Mouse (Mus musculus): Measurements from ENCODE around the gene Speer4d. TPM values are rescaled to one million over a fixed set of nuclear protein-coding genes. Genes with fewer than 3 reads are reported as not detected.
"Not testable (repeated sequence)": the region's sequence is repeated elsewhere in the genome, so short reads cannot be mapped to it uniquely, and the experiment has no call there.

Gene Speer4d
- not detected in 2 replicates for polyA plus RNA-seq (2014; fragmentation: Nextera tagmentation; extraction: Ambion mirVana)

DNA sequence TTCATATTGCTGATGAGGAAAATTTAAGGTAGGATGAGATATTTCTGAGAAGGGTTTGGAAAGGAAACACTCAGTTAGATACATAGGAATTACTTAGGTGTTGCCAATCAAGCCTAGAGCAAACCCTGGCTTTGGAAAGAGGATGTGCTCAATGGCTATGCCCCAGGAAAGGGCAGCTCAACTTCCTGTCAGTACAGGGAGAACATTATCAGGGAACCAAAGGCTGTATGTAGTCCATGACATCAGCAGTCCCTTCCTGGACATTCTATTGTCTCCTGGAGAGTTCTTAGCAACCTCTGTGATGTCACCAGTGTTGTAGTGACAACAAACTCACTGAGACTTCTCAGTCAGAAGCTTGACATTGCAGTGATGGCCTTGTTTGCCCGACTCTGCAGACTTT, at the start of gene Speer4d:
Gene Speer4d, plus strand, starts transcription at position 301 of the 400 bp plus-strand sequence.
- H3K27me3 ChIP-seq (replicated peaks; ENCODE audit: control insufficient read depth, insufficient read depth, low read length); ATAC-seq (ENCODE audit: low read depth); H3K4me3 ChIP-seq (ENCODE audit: low read depth, low read length); H3K4me1 ChIP-seq (ENCODE audit: control insufficient read depth, insufficient read depth, low read length); H3K36me3 ChIP-seq (ENCODE audit: control insufficient read depth, insufficient read depth, low read length); H3K4me2 ChIP-seq (ENCODE audit: low read depth, low read length); H3K9me3 ChIP-seq (ENCODE audit: control insufficient read depth, low read length); DNase-seq (ENCODE audit: low spot score); H3K9ac ChIP-seq (ENCODE audit: low read depth, low read length); H3K27ac ChIP-seq (replicated peaks; ENCODE audit: low read depth, low read length): not testable (repeated sequence)
- 49% methylated on average over 1 of the region's 1 CpGs for WGBS

GRCm38 (mm10) chr5:15573735-15574134, 45.1 kb upstream of the Speer4d start:
- not testable (repeated sequence) for H3K9me3 ChIP-seq (ENCODE audit: control insufficient read depth, low read length); H3K4me2 ChIP-seq (ENCODE audit: low read depth, low read length); DNase-seq (ENCODE audit: low spot score); H3K9ac ChIP-seq (ENCODE audit: low read depth, low read length); H3K27me3 ChIP-seq (replicated peaks; ENCODE audit: control insufficient read depth, insufficient read depth, low read length); H3K4me1 ChIP-seq (ENCODE audit: control insufficient read depth, insufficient read depth, low read length); ATAC-seq (ENCODE audit: low read depth); H3K36me3 ChIP-seq (ENCODE audit: control insufficient read depth, insufficient read depth, low read length); H3K4me3 ChIP-seq (ENCODE audit: low read depth, low read length); H3K27ac ChIP-seq (replicated peaks; ENCODE audit: low read depth, low read length)

GRCm38 (mm10) chr5:15577033-15577432, 41.8 kb upstream of the Speer4d start, which contains the start of gene Gm21083:
TSS of gene Gm21083 (plus strand) at chr5:15577333.
- not testable (repeated sequence) for H3K27me3 ChIP-seq (replicated peaks; ENCODE audit: control insufficient read depth, insufficient read depth, low read length); H3K4me2 ChIP-seq (ENCODE audit: low read depth, low read length); H3K27ac ChIP-seq (replicated peaks; ENCODE audit: low read depth, low read length); H3K9ac ChIP-seq (ENCODE audit: low read depth, low read length); DNase-seq (ENCODE audit: low spot score); H3K4me3 ChIP-seq (ENCODE audit: low read depth, low read length); H3K9me3 ChIP-seq (ENCODE audit: control insufficient read depth, low read length); H3K4me1 ChIP-seq (ENCODE audit: control insufficient read depth, insufficient read depth, low read length); ATAC-seq (ENCODE audit: low read depth); H3K36me3 ChIP-seq (ENCODE audit: control insufficient read depth, insufficient read depth, low read length)
- WGBS: no CpG with 5 or more reads among the region's 1 CpGs

- H3K4me3 ChIP-seq (ENCODE audit: low read depth, low read length); H3K4me1 ChIP-seq (ENCODE audit: control insufficient read depth, insufficient read depth, low read length); H3K4me2 ChIP-seq (ENCODE audit: low read depth, low read length); H3K27ac ChIP-seq (replicated peaks; ENCODE audit: low read depth, low read length); H3K27me3 ChIP-seq (replicated peaks; ENCODE audit: control insufficient read depth, insufficient read depth, low read length); H3K36me3 ChIP-seq (ENCODE audit: control insufficient read depth, insufficient read depth, low read length); ATAC-seq (ENCODE audit: low read depth); H3K9me3 ChIP-seq (ENCODE audit: control insufficient read depth, low read length); DNase-seq (ENCODE audit: low spot score); H3K9ac ChIP-seq (ENCODE audit: low read depth, low read length): not testable (repeated sequence)
These were observed 32.5 kb upstream of the Speer4d start for GRCm38 (mm10) chr5:15586351-15586750.

DNA sequence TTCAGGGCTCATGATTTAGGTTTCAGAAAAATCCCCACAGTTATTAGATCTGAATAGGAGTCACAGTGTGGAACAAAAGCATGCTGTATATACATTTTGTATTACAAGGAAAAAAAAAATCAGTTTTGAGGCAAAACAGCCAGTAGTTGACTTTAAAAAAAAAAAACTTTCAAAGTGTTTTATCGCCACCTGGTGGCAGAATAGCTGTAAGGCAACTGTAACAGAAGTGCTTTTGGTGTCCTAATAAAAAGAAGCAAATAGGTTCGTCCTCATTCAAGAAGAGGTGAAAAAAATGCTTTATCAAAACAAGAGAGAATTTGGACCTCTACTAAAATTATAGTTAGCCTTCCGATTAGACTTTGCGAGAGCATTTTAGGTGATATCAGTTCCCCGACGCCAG, 30.6 kb upstream of the Speer4d start:
- 30% methylated on average over 6 of the region's 6 CpGs for WGBS
- DNase-seq (ENCODE audit: low spot score): peak; percentile 49
- H3K9me3 ChIP-seq (ENCODE audit: control insufficient read depth, low read length): not testable (repeated sequence)

DNA sequence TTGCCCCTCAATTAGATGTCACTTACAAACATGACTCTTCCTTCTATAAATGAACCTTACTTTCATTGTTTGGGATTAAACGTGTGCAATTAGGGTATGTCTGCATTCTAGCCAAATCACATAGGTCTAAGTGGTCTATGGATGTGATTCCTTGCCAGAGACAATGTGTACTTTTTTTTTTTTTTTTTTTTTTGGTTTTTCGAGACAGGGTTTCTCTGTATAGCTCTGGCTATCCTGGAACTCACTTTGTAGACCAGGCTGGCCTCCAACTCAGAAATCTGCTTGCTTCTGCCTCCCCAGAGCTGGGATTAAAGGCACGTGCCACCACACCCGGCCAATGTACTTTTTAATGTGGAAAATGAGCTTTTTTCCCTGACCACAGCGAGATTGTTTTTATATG, 28.2 kb upstream of the Speer4d start:
- H3K27ac ChIP-seq (replicated peaks; ENCODE audit: low read depth, low read length); ATAC-seq (ENCODE audit: low read depth); H3K9ac ChIP-seq (ENCODE audit: low read depth, low read length); H3K36me3 ChIP-seq (ENCODE audit: control insufficient read depth, insufficient read depth, low read length); H3K4me2 ChIP-seq (ENCODE audit: low read depth, low read length); H3K4me1 ChIP-seq (ENCODE audit: control insufficient read depth, insufficient read depth, low read length); H3K4me3 ChIP-seq (ENCODE audit: low read depth, low read length); H3K27me3 ChIP-seq (replicated peaks; ENCODE audit: control insufficient read depth, insufficient read depth, low read length); DNase-seq (ENCODE audit: low spot score); H3K9me3 ChIP-seq (ENCODE audit: control insufficient read depth, low read length): not testable (repeated sequence)
- WGBS: 62% methylated on average over 5 of the region's 5 CpGs

More for the DNA sequence above, 30.6 kb upstream of the Speer4d start:
- not testable (repeated sequence) for H3K27ac ChIP-seq (replicated peaks; ENCODE audit: low read depth, low read length); H3K4me2 ChIP-seq (ENCODE audit: low read depth, low read length); H3K9ac ChIP-seq (ENCODE audit: low read depth, low read length); H3K36me3 ChIP-seq (ENCODE audit: control insufficient read depth, insufficient read depth, low read length); ATAC-seq (ENCODE audit: low read depth); H3K4me3 ChIP-seq (ENCODE audit: low read depth, low read length); H3K27me3 ChIP-seq (replicated peaks; ENCODE audit: control insufficient read depth, insufficient read depth, low read length); H3K4me1 ChIP-seq (ENCODE audit: control insufficient read depth, insufficient read depth, low read length)

- H3K27ac ChIP-seq (replicated peaks; ENCODE audit: low read depth, low read length): not testable (repeated sequence)
- peak; percentile 55; the same call in 1 of the 2 replicates for ATAC-seq (ENCODE audit: low read depth)
These were observed 27.3 kb upstream of the Speer4d start for GRCm38 (mm10) chr5:15591577-15591976.

DNA sequence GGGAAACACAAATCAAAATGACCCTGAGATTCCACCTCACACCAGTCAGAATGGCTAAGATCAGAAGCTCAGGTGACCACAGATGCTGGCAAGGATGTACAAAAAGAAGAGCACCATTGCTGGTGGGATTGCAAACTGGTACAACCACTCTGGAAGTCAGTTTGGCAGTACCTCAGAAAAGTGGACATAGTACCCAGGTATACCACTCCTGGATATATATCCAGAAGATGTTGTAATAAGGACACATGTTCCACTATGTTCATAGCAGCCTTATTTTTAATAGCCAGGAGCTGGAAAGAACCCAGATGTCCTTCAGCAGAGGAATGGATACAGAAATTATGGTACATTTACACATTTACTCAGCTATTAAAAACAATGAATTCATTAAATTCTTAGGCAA, 20.0 kb upstream of the Speer4d start:
- not testable (repeated sequence) for DNase-seq (ENCODE audit: low spot score)
- H3K9me3 ChIP-seq (ENCODE audit: control insufficient read depth, low read length): peaks cover 18% of the 10 kb centered on the region

More at GRCm38 (mm10) chr5:15591577-15591976, 27.3 kb upstream of the Speer4d start:
- DNase-seq (ENCODE audit: low spot score); H3K9ac ChIP-seq (ENCODE audit: low read depth, low read length); H3K27me3 ChIP-seq (replicated peaks; ENCODE audit: control insufficient read depth, insufficient read depth, low read length); H3K4me2 ChIP-seq (ENCODE audit: low read depth, low read length); H3K4me3 ChIP-seq (ENCODE audit: low read depth, low read length); H3K4me1 ChIP-seq (ENCODE audit: control insufficient read depth, insufficient read depth, low read length); H3K9me3 ChIP-seq (ENCODE audit: control insufficient read depth, low read length); H3K36me3 ChIP-seq (ENCODE audit: control insufficient read depth, insufficient read depth, low read length): not testable (repeated sequence)
- WGBS: 70% methylated on average over 2 of the region's 2 CpGs

GRCm38 (mm10) chr5:15600342-15600741, 18.5 kb upstream of the Speer4d start:
- H3K4me3 ChIP-seq (ENCODE audit: low read depth, low read length); H3K27me3 ChIP-seq (replicated peaks; ENCODE audit: control insufficient read depth, insufficient read depth, low read length); ATAC-seq (ENCODE audit: low read depth); H3K4me2 ChIP-seq (ENCODE audit: low read depth, low read length); H3K27ac ChIP-seq (replicated peaks; ENCODE audit: low read depth, low read length); H3K36me3 ChIP-seq (ENCODE audit: control insufficient read depth, insufficient read depth, low read length); H3K9ac ChIP-seq (ENCODE audit: low read depth, low read length); H3K4me1 ChIP-seq (ENCODE audit: control insufficient read depth, insufficient read depth, low read length): not testable (repeated sequence)
- peak; percentile 15 for DNase-seq (ENCODE audit: low spot score)
- H3K9me3 ChIP-seq (ENCODE audit: control insufficient read depth, low read length): peaks cover 17% of the 10 kb centered on the region
- 42% methylated on average over 4 of the region's 4 CpGs for WGBS

More for the DNA sequence above, 20.0 kb upstream of the Speer4d start:
- not testable (repeated sequence) for H3K36me3 ChIP-seq (ENCODE audit: control insufficient read depth, insufficient read depth, low read length); H3K4me3 ChIP-seq (ENCODE audit: low read depth, low read length); H3K4me1 ChIP-seq (ENCODE audit: control insufficient read depth, insufficient read depth, low read length); H3K27me3 ChIP-seq (replicated peaks; ENCODE audit: control insufficient read depth, insufficient read depth, low read length); H3K4me2 ChIP-seq (ENCODE audit: low read depth, low read length); ATAC-seq (ENCODE audit: low read depth); H3K27ac ChIP-seq (replicated peaks; ENCODE audit: low read depth, low read length); H3K9ac ChIP-seq (ENCODE audit: low read depth, low read length)
